Mouse (Mus musculus) neural tube, embryonic 13.5 days (tissue): Measurements from ENCODE around the gene Tmem108. TPM values are rescaled to one million over a fixed set of nuclear protein-coding genes. Genes with fewer than 3 reads are reported as not detected.
A peak's percentile ranks its signal among the peaks of the same experiment; 100 is the strongest.

ENCODE experiments used
- ATAC-seq: fragments of 200-750 bp; cut with Nextera tagmentation; 2 replicates; pipeline ENCODE4 v1.8.0; 2017; ENCODE audit warnings: low read depth, mild to moderate bottlenecking, moderate TSS enrichment, moderate library complexity
- H3K27ac ChIP-seq: fragments of 300-500 bp; sonication (generic); replicated peaks from 2 replicates; pipeline ENCODE4 v1.5.1; 2015; ENCODE audit warnings: moderate library complexity, mild to moderate bottlenecking, inconsistent platforms
- H3K27me3 ChIP-seq: fragments of 300-500 bp; sonication (generic); 2 replicates; pipeline ENCODE4 v1.6.1; 2015; ENCODE audit warnings: mild to moderate bottlenecking, inconsistent platforms
- H3K36me3 ChIP-seq: fragments of 300-500 bp; sonication (generic); 2 replicates; pipeline ENCODE4 v1.6.1; 2015; ENCODE audit warnings: mild to moderate bottlenecking, inconsistent platforms
- H3K4me1 ChIP-seq: fragments of 300-500 bp; sonication (generic); replicated peaks from 2 replicates; pipeline ENCODE4 v1.6.1; 2015; ENCODE audit warnings: inconsistent platforms
- H3K4me2 ChIP-seq: fragments of 300-500 bp; sonication (generic); 2 replicates; pipeline ENCODE4 v1.6.1; 2015; ENCODE audit warnings: inconsistent platforms, mild to moderate bottlenecking, moderate library complexity
- H3K4me3 ChIP-seq: fragments of 300-500 bp; sonication (generic); 2 replicates; pipeline ENCODE4 v1.5.1; 2015; ENCODE audit warnings: mild to moderate bottlenecking, inconsistent platforms
- H3K9ac ChIP-seq: fragments of 300-500 bp; sonication (generic); 2 replicates; pipeline ENCODE4 v1.6.1; 2015; ENCODE audit warnings: moderate library complexity, mild to moderate bottlenecking, inconsistent platforms
- H3K9me3 ChIP-seq: fragments of 300-500 bp; sonication (generic); 2 replicates; pipeline ENCODE4 v1.6.1; 2016; ENCODE audit warnings: inconsistent platforms
- WGBS: fragments of 180-500 bp; shearing (Covaris S2); methylation state at CpG from one replicate; pipeline ENCODE4 v1.1.7; 2015; 5-methylcytosine and 5-hydroxymethylcytosine counted together
- polyA plus RNA-seq: library from polyadenylated mRNA; unstranded; fragments of >200 nt; fragmentation: Nextera tagmentation; extraction: Ambion mirVana; gene quantifications from 2 replicates; pipeline ENCODE4 v1.2.1, GENCODE M21; 2015

Tmem108 gene
- polyA plus RNA-seq, 1 experiment from 2014 or later = 24.9 TPM

DNA sequence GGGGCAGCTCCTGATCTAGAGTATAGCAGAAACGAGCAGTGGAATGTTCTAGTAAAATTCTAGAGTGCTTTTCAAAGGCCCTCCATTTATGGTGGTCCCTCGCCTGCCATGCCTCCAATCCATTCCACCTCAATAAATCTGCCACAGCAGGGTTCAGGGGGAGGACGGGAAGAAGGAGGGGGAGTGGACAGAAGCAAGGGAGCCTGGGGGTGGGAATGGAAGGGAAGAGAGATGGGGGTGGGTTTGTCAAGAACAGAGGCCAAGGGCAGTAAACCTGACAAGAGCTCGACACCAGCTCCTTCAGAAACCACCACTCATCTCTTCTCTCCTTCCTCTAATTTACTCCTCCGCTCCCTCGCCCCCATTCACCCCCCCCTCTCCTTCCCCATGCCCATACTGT, 238.6 kb downstream of the Tmem108 start:
- peaks cover 38% of the 10 kb centered on the region for H3K4me1 ChIP-seq
- no peaks in the 10 kb centered on the region; the same call in 1 of the 2 replicates for H3K27me3 ChIP-seq
- no peak overlapping the region for H3K27ac ChIP-seq
- no peak for ATAC-seq
- H3K9me3 ChIP-seq = no peaks in the 10 kb centered on the region
- no peak overlapping the region for H3K9ac ChIP-seq
- H3K36me3 ChIP-seq = no peaks in the 10 kb centered on the region
- WGBS = 16% methylated on average over 6 of the region's 6 CpGs
- no peak overlapping the region for H3K4me2 ChIP-seq
- H3K4me3 ChIP-seq = no peak overlapping the region

DNA sequence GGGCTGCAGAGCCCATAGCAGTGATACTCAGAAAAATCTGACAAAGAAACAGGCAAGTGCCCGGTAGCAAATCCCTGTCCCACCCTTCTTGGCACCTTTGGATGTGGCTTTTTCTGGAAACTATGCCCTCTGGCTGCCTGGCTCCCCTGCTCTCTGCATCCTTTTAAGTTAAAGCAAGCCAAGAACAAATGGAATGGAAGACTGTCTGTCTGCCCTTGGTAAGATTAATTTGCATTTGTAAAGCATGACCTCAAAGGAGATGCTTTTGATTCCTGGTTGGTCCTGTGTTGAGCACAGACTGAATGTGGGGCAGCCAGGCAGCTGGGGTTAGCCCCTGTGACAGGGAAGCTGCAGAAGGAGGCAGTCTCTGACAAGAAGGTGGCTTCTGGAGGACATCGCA, 247.8 kb downstream of the Tmem108 start:
- Histone ChIP-seq H3K27ac (no peak overlapping the region), H3K4me3 (no peak overlapping the region), H3K27me3 (no peaks in the 10 kb centered on the region), H3K9ac (no peak overlapping the region), H3K9me3 (no peaks in the 10 kb centered on the region), H3K4me1 (peaks cover 13% of the 10 kb centered on the region), H3K4me2 (no peak overlapping the region), H3K36me3 (no peaks in the 10 kb centered on the region)
- no peak for ATAC-seq
- WGBS = 43% methylated on average over 2 of the region's 2 CpGs

GRCm38 (mm10) chr9:103512257-103512656, 249.4 kb downstream of the Tmem108 start:
- Histone ChIP-seq H3K9ac (no peak overlapping the region), H3K36me3 (no peaks in the 10 kb centered on the region), H3K27me3 (no peaks in the 10 kb centered on the region), H3K4me2 (no peak overlapping the region), H3K4me3 (no peak overlapping the region), H3K4me1 (peaks cover 21% of the 10 kb centered on the region), H3K9me3 (no peaks in the 10 kb centered on the region), H3K27ac (no peak overlapping the region)
- ATAC-seq = no peak
- 85% methylated on average over 6 of the region's 6 CpGs for WGBS

GRCm38 (mm10) chr9:103506968-103507584, 254.6 kb downstream of the Tmem108 start:
- H3K4me3 ChIP-seq = no peak overlapping the region

GRCm38 (mm10) chr9:103505067-103505466, 256.6 kb downstream of the Tmem108 start:
- H3K27ac ChIP-seq = peak overlapping the region; percentile 79
- 29% methylated on average over 5 of the region's 5 CpGs for WGBS
- ATAC-seq = peak; percentile 11; the same call in 1 of the 2 replicates
- H3K4me3 ChIP-seq = no peak overlapping the region
- H3K4me2 ChIP-seq = no peak overlapping the region
- no peaks in the 10 kb centered on the region for H3K27me3 ChIP-seq
- H3K4me1 ChIP-seq = peaks cover 66% of the 10 kb centered on the region
- H3K36me3 ChIP-seq = no peaks in the 10 kb centered on the region
- no peak overlapping the region for H3K9ac ChIP-seq
- no peaks in the 10 kb centered on the region for H3K9me3 ChIP-seq

More at GRCm38 (mm10) chr9:103506968-103507584, 254.6 kb downstream of the Tmem108 start:
- Histone ChIP-seq H3K36me3 (no peaks in the 10 kb centered on the region), H3K9ac (no peak overlapping the region), H3K9me3 (no peaks in the 10 kb centered on the region), H3K27me3 (no peaks in the 10 kb centered on the region), H3K4me1 (peaks cover 52% of the 10 kb centered on the region), H3K4me2 (no peak overlapping the region), H3K27ac (no peak overlapping the region)
- 68% methylated on average over 7 of the region's 7 CpGs for WGBS
- no peak for ATAC-seq

- peak; percentile 78 for ATAC-seq
- peak overlapping the region; percentile 79 for H3K27ac ChIP-seq
- peaks cover 1% of the 10 kb centered on the region for H3K27me3 ChIP-seq
- H3K9ac ChIP-seq = no peak overlapping the region
- peaks cover 2% of the 10 kb centered on the region; the same call in 1 of the 2 replicates for H3K36me3 ChIP-seq
- H3K9me3 ChIP-seq = no peaks in the 10 kb centered on the region
- H3K4me3 ChIP-seq = no peak overlapping the region
- 32% methylated on average over 1 of the region's 1 CpGs for WGBS
- H3K4me1 ChIP-seq = peaks cover 70% of the 10 kb centered on the region
- no peak overlapping the region for H3K4me2 ChIP-seq
Measured at GRCm38 (mm10) chr9:103504646-103505045, 257.0 kb downstream of the Tmem108 start.

DNA sequence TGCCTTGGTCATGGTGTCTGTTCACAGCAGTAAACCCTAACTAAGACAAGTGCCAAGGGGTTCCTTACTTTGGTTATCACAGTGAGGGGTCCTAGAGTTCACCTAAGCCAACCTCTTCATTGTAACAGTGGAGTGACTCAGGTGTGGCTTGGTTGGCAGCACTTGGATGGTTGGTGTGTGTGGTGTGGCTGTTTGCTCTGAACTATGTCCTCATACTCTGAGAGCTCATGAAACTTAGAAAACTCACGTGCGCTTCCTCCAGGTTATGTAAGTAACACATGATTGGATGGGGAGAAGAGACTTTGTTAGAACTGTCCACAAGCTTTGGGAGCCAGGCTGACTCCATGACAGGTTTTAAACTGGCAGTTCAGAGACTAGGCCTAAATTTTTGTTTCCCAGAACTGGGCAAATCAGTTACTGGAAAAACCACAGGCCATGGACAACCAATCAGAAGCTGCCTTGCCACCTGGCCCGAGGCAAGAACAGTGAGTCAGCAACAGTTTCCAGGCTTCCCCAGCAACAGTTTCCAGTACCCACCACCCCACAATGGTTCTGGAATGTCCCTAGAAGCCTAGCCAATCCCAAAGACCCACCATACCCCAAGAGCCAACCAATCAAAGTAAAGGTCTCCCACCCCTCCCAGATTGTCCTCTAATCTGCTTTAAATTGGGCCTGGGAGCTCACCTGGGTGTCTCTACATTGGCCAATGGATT, 257.9 kb downstream of the Tmem108 start:
- H3K9me3 ChIP-seq = no peaks in the 10 kb centered on the region
- H3K36me3 ChIP-seq = peaks cover 11% of the 10 kb centered on the region; the same call in 1 of the 2 replicates
- peaks cover 10% of the 10 kb centered on the region for H3K27me3 ChIP-seq
- H3K4me3 ChIP-seq = no peak overlapping the region
- no peak overlapping the region for H3K4me2 ChIP-seq
- ATAC-seq = no peak
- 88% methylated on average over 3 of the region's 3 CpGs for WGBS
- peaks cover 79% of the 10 kb centered on the region for H3K4me1 ChIP-seq
- H3K27ac ChIP-seq = peak overlapping the region; percentile 79
- no peak overlapping the region for H3K9ac ChIP-seq

DNA sequence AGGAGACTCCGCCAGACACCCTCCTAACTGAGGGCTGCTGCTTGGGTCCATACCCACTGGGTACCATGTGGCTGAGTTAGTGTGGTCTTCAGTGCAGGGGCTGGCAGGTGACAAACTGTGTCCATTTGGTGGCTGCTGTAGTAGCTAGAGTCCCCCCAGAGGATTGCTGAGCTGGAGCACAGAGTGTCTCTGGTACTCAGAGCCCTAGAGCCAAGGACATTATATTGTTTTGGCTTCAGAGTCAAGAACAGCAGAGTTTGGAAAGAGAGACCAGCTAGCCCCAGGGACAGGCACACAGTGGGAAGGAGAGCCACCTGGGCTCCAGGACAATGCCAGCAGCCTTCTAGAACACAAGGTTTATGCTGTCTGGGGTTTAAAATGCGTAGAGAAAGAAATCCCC, 259.0 kb downstream of the Tmem108 start:
- peak overlapping the region; percentile 68; the same call in 1 of the 2 replicates for H3K27ac ChIP-seq
- H3K4me2 ChIP-seq = no peak overlapping the region
- no peak for ATAC-seq
- H3K4me1 ChIP-seq = peaks cover 74% of the 10 kb centered on the region
- no peak overlapping the region for H3K4me3 ChIP-seq
- no peaks in the 10 kb centered on the region for H3K9me3 ChIP-seq
- H3K9ac ChIP-seq = no peak overlapping the region
- peaks cover 20% of the 10 kb centered on the region for H3K27me3 ChIP-seq
- H3K36me3 ChIP-seq = peaks cover 12% of the 10 kb centered on the region; the same call in 1 of the 2 replicates
- 75% methylated on average over 2 of the region's 2 CpGs for WGBS

DNA sequence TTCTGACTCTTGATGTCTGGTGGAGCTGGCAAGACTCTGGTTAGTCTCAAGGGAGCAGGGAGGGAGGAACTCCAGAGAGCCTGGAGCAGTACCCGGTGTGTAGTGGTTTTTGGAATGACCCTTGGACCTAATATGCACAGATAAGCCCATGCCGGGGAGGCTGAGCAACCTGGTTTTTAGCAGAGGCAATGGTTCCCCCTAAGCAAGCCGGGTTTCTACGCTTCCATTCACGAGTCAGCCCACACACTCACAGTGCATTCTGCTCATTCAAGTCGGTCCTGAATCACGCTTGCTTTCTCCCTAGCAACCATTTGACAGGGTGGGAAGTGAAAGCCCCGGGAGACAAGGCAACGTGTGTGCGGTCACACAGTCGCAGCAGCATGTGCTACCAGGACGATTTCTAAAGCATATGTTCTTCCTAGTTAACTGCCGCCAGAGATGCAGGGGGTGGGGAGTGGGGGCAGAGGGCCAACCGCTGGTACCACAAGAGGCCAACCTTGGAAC, 259.7 kb downstream of the Tmem108 start:
- Histone ChIP-seq H3K4me1 (peaks cover 69% of the 10 kb centered on the region), H3K36me3 (peaks cover 12% of the 10 kb centered on the region; the same call in 1 of the 2 replicates), H3K9ac (peak overlapping the region; percentile 26; the same call in 1 of the 2 replicates), H3K27me3 (peaks cover 20% of the 10 kb centered on the region), H3K9me3 (no peaks in the 10 kb centered on the region), H3K4me2 (0 out of 2 replicates have a peak overlapping the region, but pooled peaks have one; percentile 11), H3K27ac (peak overlapping the region; percentile 68), H3K4me3 (no peak overlapping the region)
- peak; percentile 69 for ATAC-seq
- 6% methylated on average over 14 of the region's 14 CpGs for WGBS

DNA sequence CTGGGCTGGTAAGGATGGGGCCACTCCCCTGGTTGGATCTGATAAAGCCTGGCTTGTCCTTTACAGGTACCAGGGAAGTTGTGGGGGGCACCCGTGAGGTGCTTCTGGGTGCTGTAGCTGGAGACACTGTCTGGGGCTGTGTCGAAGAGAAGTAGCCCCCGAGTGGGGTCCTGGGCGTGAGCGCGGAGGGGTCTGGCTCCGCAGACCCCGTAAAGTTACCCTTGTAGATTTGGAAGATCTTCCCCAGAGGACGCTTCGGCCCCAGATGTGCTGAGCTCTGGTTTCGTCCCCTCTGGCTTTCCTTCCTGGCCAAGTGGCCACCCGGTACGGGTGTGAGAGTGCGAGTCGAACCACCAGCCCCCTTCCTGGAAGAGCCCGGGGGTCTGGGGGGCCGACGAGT, 262.3 kb downstream of the Tmem108 start:
- ATAC-seq = no peak
- peaks cover 12% of the 10 kb centered on the region; the same call in 1 of the 2 replicates for H3K36me3 ChIP-seq
- peaks cover 55% of the 10 kb centered on the region for H3K4me1 ChIP-seq
- H3K4me2 ChIP-seq = no peak overlapping the region
- H3K4me3 ChIP-seq = no peak overlapping the region
- no peak overlapping the region for H3K27ac ChIP-seq
- peaks cover 20% of the 10 kb centered on the region for H3K27me3 ChIP-seq
- 89% methylated on average over 18 of the region's 18 CpGs for WGBS
- no peak overlapping the region for H3K9ac ChIP-seq
- no peaks in the 10 kb centered on the region for H3K9me3 ChIP-seq

- no peak for ATAC-seq
- Histone ChIP-seq H3K4me3 (no peak overlapping the region), H3K27ac (no peak overlapping the region), H3K9ac (no peak overlapping the region), H3K27me3 (peaks cover 20% of the 10 kb centered on the region), H3K9me3 (no peaks in the 10 kb centered on the region), H3K36me3 (peaks cover 12% of the 10 kb centered on the region; the same call in 1 of the 2 replicates), H3K4me2 (no peak overlapping the region), H3K4me1 (peaks cover 52% of the 10 kb centered on the region)
- WGBS = 70% methylated on average over 8 of the region's 8 CpGs
Measured at GRCm38 (mm10) chr9:103498699-103499098, 262.9 kb downstream of the Tmem108 start.

DNA sequence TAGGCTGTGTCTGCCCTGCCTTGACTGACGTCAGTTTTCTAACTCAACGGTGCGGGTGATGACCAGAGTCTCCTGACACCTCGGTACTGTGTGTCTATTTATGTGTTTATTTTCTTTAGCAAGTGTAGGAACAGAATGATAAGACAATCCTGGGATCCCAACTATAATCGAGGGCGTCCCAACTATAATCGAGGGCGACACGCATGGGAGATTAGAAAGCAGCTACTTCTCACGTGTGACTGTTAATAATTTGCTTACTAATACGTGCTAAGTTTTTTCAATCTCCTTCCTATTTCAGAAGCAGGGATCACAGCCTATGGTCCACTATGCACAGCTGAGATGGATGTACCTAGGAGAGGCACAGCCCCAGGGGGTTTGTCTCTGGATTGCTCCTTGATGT, 266.2 kb downstream of the Tmem108 start:
- no peak for ATAC-seq
- WGBS = 81% methylated on average over 11 of the region's 11 CpGs

More for the DNA sequence above, 266.2 kb downstream of the Tmem108 start:
- Histone ChIP-seq H3K4me3 (no peak overlapping the region), H3K9me3 (no peaks in the 10 kb centered on the region), H3K27ac (no peak overlapping the region), H3K9ac (no peak overlapping the region), H3K27me3 (peaks cover 20% of the 10 kb centered on the region), H3K36me3 (peaks cover 12% of the 10 kb centered on the region; the same call in 1 of the 2 replicates), H3K4me1 (peaks cover 30% of the 10 kb centered on the region), H3K4me2 (no peak overlapping the region)
